Mouse (Mus musculus) c-Kit-positive CD71-negative TER-119-negative erythroid progenitor cells, embryonic 14.5 days (primary cell): ENCODE data around the gene Cdyl2.

Source experiments
- DNase-seq: peaks from one replicate; pipeline ENCODE4 v3.0.0-alpha.2; 2013; ENCODE audit warnings: low read depth

The Cdyl2 gene

GRCm38 (mm10) chr8:116538763-116539162 is 194.0 kb downstream of the Cdyl2 start:
- DNase-seq, result no peak

DNA sequence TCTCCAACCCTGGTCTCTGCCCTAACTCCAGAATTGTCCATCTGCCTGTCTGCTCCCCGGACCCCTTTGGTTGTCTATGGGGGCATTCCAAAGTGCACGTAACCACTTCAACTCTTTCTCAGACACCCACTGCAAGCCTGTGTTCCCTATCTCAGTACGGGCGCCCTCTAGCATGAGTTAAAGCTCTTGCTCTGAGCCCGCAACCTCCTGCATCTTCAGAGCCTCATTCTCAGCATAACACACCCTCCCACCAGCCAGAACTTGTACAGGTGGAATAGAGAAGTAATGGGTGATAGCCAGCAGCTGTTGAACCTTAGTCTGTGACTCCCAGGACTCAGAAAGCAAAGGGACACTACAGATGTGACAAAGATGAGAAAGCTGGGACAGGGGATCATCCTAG is 196.0 kb downstream of the Cdyl2 start:
- DNase-seq, result no peak

- no peak for DNase-seq
Measured at GRCm38 (mm10) chr8:116533081-116533480, 199.7 kb downstream of the Cdyl2 start.

DNA sequence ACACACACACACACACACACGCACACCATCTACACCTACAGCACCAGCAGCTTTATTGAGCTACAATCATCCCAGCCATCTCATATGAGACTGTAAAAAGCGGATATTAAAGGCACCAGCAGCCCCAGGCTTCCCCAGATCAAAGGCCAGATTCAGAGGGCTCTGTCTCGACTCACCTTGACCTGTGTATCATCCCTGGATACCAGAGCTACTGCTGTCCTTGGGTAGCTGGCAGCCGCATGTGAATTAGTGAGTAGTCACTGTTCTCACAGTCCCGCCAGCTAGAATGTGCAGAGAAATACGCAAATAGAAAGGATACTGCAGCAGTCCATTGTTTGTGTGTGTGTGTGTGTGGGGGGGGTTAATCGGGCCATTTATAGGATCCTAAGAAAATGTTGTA is 204.1 kb downstream of the Cdyl2 start:
- DNase-seq, result no peak

- DNase-seq, result no peak
Measured at GRCm38 (mm10) chr8:116524915-116525314, 207.9 kb downstream of the Cdyl2 start.
